Mouse (Mus musculus) c-Kit-positive CD71-negative TER-119-negative erythroid progenitor cells, embryonic 14.5 days (primary cell): Measurements from ENCODE around the gene Fgd3.

Experiments used
- DNase-seq: peaks from one replicate; pipeline ENCODE4 v3.0.0-alpha.2; 2013; ENCODE audit warnings: low read depth

Fgd3 gene

DNA sequence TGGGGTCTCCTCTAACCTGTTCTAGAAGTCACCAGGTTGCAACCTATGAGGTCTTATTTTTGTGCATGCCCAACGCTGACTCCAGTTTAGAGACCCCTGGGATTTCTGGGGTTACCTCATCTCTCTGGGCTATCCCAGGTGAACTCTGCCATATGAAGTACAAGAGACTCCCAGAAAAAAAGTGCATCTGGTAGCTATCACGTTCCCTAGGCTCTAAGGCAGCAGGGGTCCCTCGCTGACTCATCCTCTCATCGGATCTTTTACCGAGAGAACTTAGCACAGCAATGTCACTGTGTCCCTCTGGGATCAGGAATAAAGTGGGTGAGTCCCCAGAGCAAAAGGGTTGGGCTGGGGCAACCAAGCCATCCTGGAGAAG, 105.0 kb downstream of the Fgd3 start:
- no peak for DNase-seq

DNA sequence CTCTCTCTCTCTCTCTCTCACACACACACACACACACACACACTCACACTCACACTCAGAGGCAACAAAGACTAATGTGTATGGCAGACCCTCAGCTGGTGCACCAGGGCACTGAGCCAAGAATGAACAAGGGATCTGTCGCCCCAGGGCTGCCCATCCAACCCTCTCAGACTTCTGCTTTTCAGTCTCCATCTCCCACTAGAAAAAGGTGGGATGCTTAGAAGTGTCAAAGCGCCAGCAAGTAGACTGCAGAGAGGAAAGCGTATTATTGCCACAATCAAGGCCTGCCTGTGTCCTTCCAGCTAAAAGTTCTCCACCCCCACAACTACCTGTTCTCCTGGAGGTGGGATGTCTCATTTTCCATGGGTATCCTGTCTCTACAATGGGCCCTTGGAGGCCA, 105.7 kb downstream of the Fgd3 start:
- DNase-seq = no peak

DNA sequence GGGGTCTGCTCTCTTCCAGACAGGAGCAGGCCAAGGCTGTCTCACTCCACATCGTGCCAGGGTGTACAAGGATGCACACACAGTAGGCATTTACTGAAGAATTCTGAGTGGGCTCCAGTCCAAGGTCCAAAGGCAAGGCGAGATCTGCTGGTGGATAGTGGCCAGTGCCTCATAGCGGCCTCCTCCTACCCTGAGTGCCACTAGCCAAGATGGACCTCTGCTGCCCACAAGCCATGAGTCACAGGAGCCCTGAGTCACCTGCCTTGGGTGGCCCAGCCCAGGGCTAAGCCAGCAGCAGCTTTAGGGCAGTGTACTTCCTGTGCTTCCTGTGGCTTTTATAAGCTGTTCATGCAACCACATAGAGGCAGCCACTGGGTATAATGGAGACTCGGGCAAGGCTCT, 106.6 kb downstream of the Fgd3 start:
- DNase-seq = peak; percentile 64

DNA sequence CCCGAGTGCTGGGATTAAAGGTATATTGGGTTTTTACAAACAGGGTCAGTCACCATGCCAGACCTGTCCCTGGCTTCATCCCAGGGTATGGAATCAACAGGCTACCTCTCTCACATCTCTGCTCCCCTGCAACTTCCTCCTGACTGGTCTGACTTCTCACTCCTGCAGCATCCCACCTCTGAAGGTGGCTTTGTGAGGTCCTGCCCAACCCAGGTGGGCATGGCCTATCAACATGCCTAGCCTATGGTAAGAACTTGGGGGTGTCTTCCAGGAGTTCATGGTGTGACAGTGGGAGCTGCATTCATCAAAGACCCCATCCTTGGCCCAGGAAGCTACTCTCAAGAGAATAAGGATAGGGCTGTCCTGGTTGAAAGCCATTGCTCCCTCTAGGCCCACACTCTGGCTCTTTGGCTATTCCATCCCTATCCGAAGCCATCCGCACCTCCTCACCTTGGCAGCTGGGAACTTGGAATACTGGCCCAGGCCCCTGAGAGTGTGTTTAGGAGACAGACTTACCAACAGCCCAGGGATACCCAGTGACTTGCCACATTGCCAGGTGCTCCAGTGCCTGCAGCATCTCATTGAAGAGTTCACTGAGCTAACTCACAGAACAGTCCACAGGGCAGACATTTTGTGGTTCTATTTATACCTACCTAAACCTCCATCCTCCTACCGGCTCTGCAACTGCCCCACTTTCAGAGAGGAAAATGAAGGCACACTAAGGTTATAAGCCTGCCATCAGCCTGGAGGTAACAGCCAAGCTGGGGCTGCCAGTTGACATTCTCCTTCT, 107.2 kb downstream of the Fgd3 start:
- no peak for DNase-seq
